Mouse (Mus musculus): ENCODE results near the gene Npdc1. TPM values are rescaled to one million over a fixed set of nuclear protein-coding genes. Genes with fewer than 3 reads are reported as not detected.

The Npdc1 gene
- polyA plus RNA-seq (2012; ENCODE audit: insufficient read depth, insufficient read length, low replicate concordance, missing spikeins), result not detected in 2 replicates

GRCm38 (mm10) chr2:25399051-25399450 lies at the start of gene Npdc1:
Gene Npdc1, plus strand, starts transcription at chr2:25399351.
- H3K4me3 ChIP-seq (ENCODE audit: insufficient read depth, low read depth, low read length), result no peak within 1 kb of the TSS
- H3K27ac ChIP-seq (ENCODE audit: insufficient read depth, low read depth, low read length), result no peak within 1 kb of the TSS
- H3K4me1 ChIP-seq (ENCODE audit: control insufficient read depth, insufficient read depth, low read length), result peaks cover 30% of the 10 kb centered on the region
- no peak for TF ChIP-seq CTCF (IDR thresholded peaks at IDR 0.05; ENCODE audit: insufficient read depth, low read depth, low read length)
- TF ChIP-seq POLR2A (IDR thresholded peaks at IDR 0.05; ENCODE audit: insufficient read depth, low read depth, low read length), result no peak
- WGBS, result 83% methylated on average over 8 of the region's 8 CpGs

- Histone ChIP-seq H3K4me1 (ENCODE audit: control insufficient read depth, insufficient read depth, low read length) (peaks cover 2% of the 10 kb centered on the region; the same call in 1 of the 2 replicates), H3K27ac (ENCODE audit: insufficient read depth, low read depth, low read length) (no peak overlapping the region), H3K4me3 (ENCODE audit: insufficient read depth, low read depth, low read length) (no peak overlapping the region)
- TF ChIP-seq CTCF (IDR thresholded peaks at IDR 0.05; ENCODE audit: insufficient read depth, low read depth, low read length), result no peak
- TF ChIP-seq POLR2A (IDR thresholded peaks at IDR 0.05; ENCODE audit: insufficient read depth, low read depth, low read length), result no peak
- WGBS, result 93% methylated on average over 4 of the region's 4 CpGs
Observed at GRCm38 (mm10) chr2:25349499-25349898, 49.7 kb upstream of the Npdc1 start.

GRCm38 (mm10) chr2:25350701-25351100 lies 48.5 kb upstream of the Npdc1 start:
- 94% methylated on average over 3 of the region's 3 CpGs for WGBS
- no peak overlapping the region for H3K27ac ChIP-seq (ENCODE audit: insufficient read depth, low read depth, low read length)
- TF ChIP-seq CTCF (IDR thresholded peaks at IDR 0.05; ENCODE audit: insufficient read depth, low read depth, low read length) (no peak), POLR2A (IDR thresholded peaks at IDR 0.05; ENCODE audit: insufficient read depth, low read depth, low read length) (no peak)
- peaks cover 14% of the 10 kb centered on the region for H3K4me1 ChIP-seq (ENCODE audit: control insufficient read depth, insufficient read depth, low read length)
- no peak overlapping the region for H3K4me3 ChIP-seq (ENCODE audit: insufficient read depth, low read depth, low read length)

GRCm38 (mm10) chr2:25354211-25354610 lies 44.9 kb upstream of the Npdc1 start:
- no peak overlapping the region for H3K4me3 ChIP-seq (ENCODE audit: insufficient read depth, low read depth, low read length)
- no peak overlapping the region for H3K27ac ChIP-seq (ENCODE audit: insufficient read depth, low read depth, low read length)
- peaks cover 23% of the 10 kb centered on the region for H3K4me1 ChIP-seq (ENCODE audit: control insufficient read depth, insufficient read depth, low read length)
- TF ChIP-seq POLR2A (IDR thresholded peaks at IDR 0.05; ENCODE audit: insufficient read depth, low read depth, low read length) (no peak), CTCF (IDR thresholded peaks at IDR 0.05; ENCODE audit: insufficient read depth, low read depth, low read length) (no peak)
- 84% methylated on average over 6 of the region's 6 CpGs for WGBS

GRCm38 (mm10) chr2:25355419-25356066 lies 43.6 kb upstream of the Npdc1 start:
- 38% methylated on average over 18 of the region's 18 CpGs for WGBS
- TF ChIP-seq POLR2A (IDR thresholded peaks at IDR 0.05; ENCODE audit: insufficient read depth, low read depth, low read length), result no peak
- TF ChIP-seq CTCF (IDR thresholded peaks at IDR 0.05; ENCODE audit: insufficient read depth, low read depth, low read length), result no peak
- H3K27ac ChIP-seq (ENCODE audit: insufficient read depth, low read depth, low read length), result no peak overlapping the region
- peaks cover 23% of the 10 kb centered on the region for H3K4me1 ChIP-seq (ENCODE audit: control insufficient read depth, insufficient read depth, low read length)
- H3K4me3 ChIP-seq (ENCODE audit: insufficient read depth, low read depth, low read length), result peak overlapping the region; percentile 50

GRCm38 (mm10) chr2:25356208-25357079 lies 42.7 kb upstream of the Npdc1 start, which contains the start of gene Dpp7:
Gene Dpp7, minus strand, starts transcription at chr2:25356359.
- Histone ChIP-seq H3K4me3 (ENCODE audit: insufficient read depth, low read depth, low read length) (peak within 1 kb of the TSS; percentile 50), H3K27ac (ENCODE audit: insufficient read depth, low read depth, low read length) (no peak within 1 kb of the TSS), H3K4me1 (ENCODE audit: control insufficient read depth, insufficient read depth, low read length) (peaks cover 23% of the 10 kb centered on the region)
- TF ChIP-seq POLR2A (IDR thresholded peaks at IDR 0.05; ENCODE audit: insufficient read depth, low read depth, low read length), result no peak
- no peak for TF ChIP-seq CTCF (IDR thresholded peaks at IDR 0.05; ENCODE audit: insufficient read depth, low read depth, low read length)
- 1% methylated on average over 13 of the region's 13 CpGs for WGBS

GRCm38 (mm10) chr2:25359848-25360247 lies 39.3 kb upstream of the Npdc1 start:
- TF ChIP-seq CTCF (IDR thresholded peaks at IDR 0.05; ENCODE audit: insufficient read depth, low read depth, low read length) (no peak), POLR2A (IDR thresholded peaks at IDR 0.05; ENCODE audit: insufficient read depth, low read depth, low read length) (no peak)
- 78% methylated on average over 4 of the region's 4 CpGs for WGBS
- Histone ChIP-seq H3K4me3 (ENCODE audit: insufficient read depth, low read depth, low read length) (no peak overlapping the region), H3K27ac (ENCODE audit: insufficient read depth, low read depth, low read length) (no peak overlapping the region), H3K4me1 (ENCODE audit: control insufficient read depth, insufficient read depth, low read length) (peaks cover 34% of the 10 kb centered on the region)

GRCm38 (mm10) chr2:25363478-25364178 lies 35.5 kb upstream of the Npdc1 start:
- 69% methylated on average over 13 of the region's 13 CpGs for WGBS
- Histone ChIP-seq H3K4me1 (ENCODE audit: control insufficient read depth, insufficient read depth, low read length) (peaks cover 24% of the 10 kb centered on the region), H3K4me3 (ENCODE audit: insufficient read depth, low read depth, low read length) (no peak overlapping the region), H3K27ac (ENCODE audit: insufficient read depth, low read depth, low read length) (no peak overlapping the region)
- no peak for TF ChIP-seq POLR2A (IDR thresholded peaks at IDR 0.05; ENCODE audit: insufficient read depth, low read depth, low read length)
- no peak for TF ChIP-seq CTCF (IDR thresholded peaks at IDR 0.05; ENCODE audit: insufficient read depth, low read depth, low read length)

Measured in olfactory bulb, adult 2 months (tissue).